Mouse (Mus musculus): ENCODE measurements around the gene Slc22a12.

Slc22a12 gene

GRCm38 (mm10) chr19:6491538-6491937 lies 51.3 kb downstream of the Slc22a12 start:
- DNase-seq, result no peak

GRCm38 (mm10) chr19:6489030-6489429 lies 53.8 kb downstream of the Slc22a12 start:
- peak; percentile 96 for DNase-seq
